Mouse (Mus musculus): Measurements from ENCODE around the gene Tbk1. TPM values are rescaled to one million over a fixed set of nuclear protein-coding genes. Genes with fewer than 3 reads are reported as not detected.

Gene Tbk1
- polyA plus RNA-seq (2015; fragmentation: Nextera tagmentation; extraction: Ambion mirVana), result 34.3 and 34.6 TPM in 2 replicates

GRCm38 (mm10) chr10:121586675-121587370, at the start of gene Tbk1:
Tbk1 (minus strand) TSS chr10:121586787.
- peak within 1 kb of the TSS; percentile 93 for H3K9ac ChIP-seq
- H3K4me1 ChIP-seq (replicated peaks), result peaks cover 16% of the 10 kb centered on the region
- H3K27ac ChIP-seq, result peak within 1 kb of the TSS; percentile 66
- ATAC-seq (ENCODE audit: low FRiP score), result peak; percentile 98
- peak within 1 kb of the TSS; percentile 90 for H3K4me3 ChIP-seq
- H3K4me2 ChIP-seq, result peak within 1 kb of the TSS; percentile 68
- H3K36me3 ChIP-seq, result peaks cover 38% of the 10 kb centered on the region
- no peaks in the 10 kb centered on the region for H3K27me3 ChIP-seq
- WGBS, result under 1% methylated on average over 52 of the region's 58 CpGs
- H3K9me3 ChIP-seq, result no peaks in the 10 kb centered on the region

- 89% methylated on average over 6 of the region's 6 CpGs for WGBS
Observed at GRCm38 (mm10) chr10:121636276-121636675, 49.7 kb upstream of the Tbk1 start.

GRCm38 (mm10) chr10:121634159-121634558, 47.6 kb upstream of the Tbk1 start:
- Histone ChIP-seq H3K27ac (no peak overlapping the region), H3K27me3 (no peaks in the 10 kb centered on the region), H3K9me3 (no peaks in the 10 kb centered on the region), H3K4me3 (no peak overlapping the region), H3K4me1 (replicated peaks) (no peaks in the 10 kb centered on the region), H3K9ac (no peak overlapping the region), H3K4me2 (no peak overlapping the region), H3K36me3 (no peaks in the 10 kb centered on the region)
- 77% methylated on average over 1 of the region's 1 CpGs for WGBS
- ATAC-seq (ENCODE audit: low FRiP score), result no peak

More at GRCm38 (mm10) chr10:121636276-121636675, 49.7 kb upstream of the Tbk1 start:
- H3K27ac ChIP-seq, result no peak overlapping the region
- H3K9ac ChIP-seq, result no peak overlapping the region
- no peaks in the 10 kb centered on the region for H3K36me3 ChIP-seq
- no peak overlapping the region for H3K4me3 ChIP-seq
- H3K4me1 ChIP-seq (replicated peaks), result peaks cover 10% of the 10 kb centered on the region
- no peak overlapping the region for H3K4me2 ChIP-seq
- no peaks in the 10 kb centered on the region for H3K9me3 ChIP-seq
- ATAC-seq (ENCODE audit: low FRiP score), result no peak
- peaks cover 11% of the 10 kb centered on the region for H3K27me3 ChIP-seq

GRCm38 (mm10) chr10:121628561-121629040, 42.0 kb upstream of the Tbk1 start:
- peaks cover 17% of the 10 kb centered on the region for H3K4me1 ChIP-seq (replicated peaks)
- ATAC-seq (ENCODE audit: low FRiP score), result no peak
- H3K36me3 ChIP-seq, result no peaks in the 10 kb centered on the region
- 86% methylated on average over 6 of the region's 6 CpGs for WGBS
- no peaks in the 10 kb centered on the region for H3K27me3 ChIP-seq
- no peaks in the 10 kb centered on the region for H3K9me3 ChIP-seq
- H3K9ac ChIP-seq, result no peak overlapping the region
- H3K4me2 ChIP-seq, result no peak overlapping the region
- no peak overlapping the region for H3K27ac ChIP-seq
- no peak overlapping the region for H3K4me3 ChIP-seq

GRCm38 (mm10) chr10:121627216-121627852, 40.7 kb upstream of the Tbk1 start:
- Histone ChIP-seq H3K4me3 (peak overlapping the region; percentile 81; the same call in 1 of the 2 replicates), H3K27ac (no peak overlapping the region), H3K27me3 (no peaks in the 10 kb centered on the region), H3K4me1 (replicated peaks) (peaks cover 17% of the 10 kb centered on the region), H3K9ac (no peak overlapping the region), H3K4me2 (no peak overlapping the region), H3K9me3 (no peaks in the 10 kb centered on the region), H3K36me3 (no peaks in the 10 kb centered on the region)
- WGBS, result 85% methylated on average over 10 of the region's 10 CpGs
- ATAC-seq (ENCODE audit: low FRiP score), result no peak

GRCm38 (mm10) chr10:121626186-121626882, 39.7 kb upstream of the Tbk1 start, which contains the start of gene Xpot:
Xpot (minus strand) TSS chr10:121626332.
- peak; percentile 100 for ATAC-seq (ENCODE audit: low FRiP score)
- no peaks in the 10 kb centered on the region for H3K27me3 ChIP-seq
- H3K9ac ChIP-seq, result peak within 1 kb of the TSS; percentile 85
- H3K4me3 ChIP-seq, result peak within 1 kb of the TSS; percentile 81
- peaks cover 8% of the 10 kb centered on the region for H3K36me3 ChIP-seq
- peak within 1 kb of the TSS; percentile 69 for H3K4me2 ChIP-seq
- H3K4me1 ChIP-seq (replicated peaks), result peaks cover 17% of the 10 kb centered on the region
- peak within 1 kb of the TSS; percentile 95 for H3K27ac ChIP-seq
- no peaks in the 10 kb centered on the region for H3K9me3 ChIP-seq
- under 1% methylated on average over 70 of the region's 70 CpGs for WGBS

GRCm38 (mm10) chr10:121625407-121626185, 39.0 kb upstream of the Tbk1 start:
- Histone ChIP-seq H3K27ac (peak overlapping the region; percentile 95), H3K36me3 (peaks cover 14% of the 10 kb centered on the region), H3K4me1 (replicated peaks) (peaks cover 17% of the 10 kb centered on the region), H3K27me3 (no peaks in the 10 kb centered on the region), H3K9me3 (no peaks in the 10 kb centered on the region), H3K4me2 (peak overlapping the region; percentile 69), H3K4me3 (peak overlapping the region; percentile 81), H3K9ac (peak overlapping the region; percentile 85)
- WGBS, result under 1% methylated on average over 41 of the region's 41 CpGs
- ATAC-seq (ENCODE audit: low FRiP score), result no peak

- ATAC-seq (ENCODE audit: low FRiP score), result no peak
- 22% methylated on average over 9 of the region's 9 CpGs for WGBS
- Histone ChIP-seq H3K36me3 (peaks cover 20% of the 10 kb centered on the region), H3K4me1 (replicated peaks) (peaks cover 17% of the 10 kb centered on the region), H3K4me3 (peak overlapping the region; percentile 81), H3K9me3 (no peaks in the 10 kb centered on the region), H3K9ac (peak overlapping the region; percentile 85), H3K27ac (no peak overlapping the region), H3K27me3 (no peaks in the 10 kb centered on the region), H3K4me2 (peak overlapping the region; percentile 69)
Observed at GRCm38 (mm10) chr10:121625006-121625405, 38.4 kb upstream of the Tbk1 start.

GRCm38 (mm10) chr10:121623670-121624069, 37.1 kb upstream of the Tbk1 start:
- no peak for ATAC-seq (ENCODE audit: low FRiP score)
- no peak overlapping the region; the same call in 1 of the 2 replicates for H3K9ac ChIP-seq
- no peak overlapping the region for H3K4me2 ChIP-seq
- WGBS, result 92% methylated on average over 7 of the region's 7 CpGs
- H3K27me3 ChIP-seq, result no peaks in the 10 kb centered on the region
- peaks cover 17% of the 10 kb centered on the region for H3K4me1 ChIP-seq (replicated peaks)
- no peak overlapping the region for H3K27ac ChIP-seq
- no peaks in the 10 kb centered on the region for H3K9me3 ChIP-seq
- peaks cover 32% of the 10 kb centered on the region for H3K36me3 ChIP-seq
- H3K4me3 ChIP-seq, result no peak overlapping the region

GRCm38 (mm10) chr10:121622431-121622830, 35.8 kb upstream of the Tbk1 start:
- H3K9ac ChIP-seq, result no peak overlapping the region
- no peak overlapping the region for H3K27ac ChIP-seq
- no peak overlapping the region for H3K4me2 ChIP-seq
- no peaks in the 10 kb centered on the region for H3K9me3 ChIP-seq
- H3K4me3 ChIP-seq, result no peak overlapping the region
- H3K4me1 ChIP-seq (replicated peaks), result peaks cover 17% of the 10 kb centered on the region
- peaks cover 44% of the 10 kb centered on the region for H3K36me3 ChIP-seq
- 96% methylated on average over 6 of the region's 6 CpGs for WGBS
- H3K27me3 ChIP-seq, result no peaks in the 10 kb centered on the region
- ATAC-seq (ENCODE audit: low FRiP score), result no peak

GRCm38 (mm10) chr10:121615935-121616334, 29.3 kb upstream of the Tbk1 start:
- Histone ChIP-seq H3K9ac (no peak overlapping the region), H3K27ac (no peak overlapping the region), H3K4me2 (no peak overlapping the region), H3K4me3 (no peak overlapping the region), H3K36me3 (peaks cover 87% of the 10 kb centered on the region), H3K9me3 (no peaks in the 10 kb centered on the region), H3K4me1 (replicated peaks) (no peaks in the 10 kb centered on the region), H3K27me3 (no peaks in the 10 kb centered on the region)
- WGBS, result 66% methylated on average over 7 of the region's 7 CpGs
- no peak for ATAC-seq (ENCODE audit: low FRiP score)
